Mouse (Mus musculus): ENCODE data around the gene Rnf146. TPM values are rescaled to one million over a fixed set of nuclear protein-coding genes. Genes with fewer than 3 reads are reported as not detected.
A peak's percentile ranks its signal among the peaks of the same experiment; 100 is the strongest.

Rnf146 gene
- total and polyA plus RNA-seq, 2 experiments from 2014 or later: 37.3 to 39.3 TPM

DNA sequence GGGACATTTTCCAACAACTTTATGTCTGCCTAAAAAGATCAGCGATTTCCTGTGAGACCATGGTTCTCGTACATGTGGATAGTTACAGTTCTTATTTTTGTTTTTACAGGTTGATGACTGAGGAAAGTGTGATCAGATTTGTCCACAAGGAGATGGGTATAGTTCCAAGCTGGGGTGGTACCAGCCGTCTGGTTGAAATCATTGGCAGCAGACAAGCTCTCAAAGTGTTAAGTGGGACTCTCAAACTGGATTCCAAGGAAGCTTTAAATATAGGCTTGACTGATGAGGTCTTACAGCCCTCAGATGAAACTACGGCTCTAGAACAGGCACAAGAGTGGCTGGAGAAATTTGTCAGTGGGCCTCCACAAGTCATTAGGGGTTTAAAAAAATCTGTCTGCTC, 18.0 kb downstream of the Rnf146 start:
- WGBS: 60% methylated on average over 4 of the region's 4 CpGs
- ATAC-seq (ENCODE audit: insufficient read depth, low read depth) (no peak), DNase-seq (ENCODE audit: low spot score) (no peak)
- no peaks in the 10 kb centered on the region for H3K4me1 ChIP-seq (ENCODE audit: control insufficient read depth, insufficient read depth)
- no peak overlapping the region for H3K27ac ChIP-seq (ENCODE audit: low read depth)
- no peak for TF ChIP-seq EP300 (IDR thresholded peaks at IDR 0.05; ENCODE audit: low read depth)
- no peak for TF ChIP-seq CTCF (IDR thresholded peaks at IDR 0.05; ENCODE audit: low read depth)
- no peak overlapping the region for H3K9ac ChIP-seq (replicated peaks; ENCODE audit: low read depth, low read length)
- no peak overlapping the region for H3K4me2 ChIP-seq (ENCODE audit: low read depth, low read length)
- no peaks in the 10 kb centered on the region for H3K9me3 ChIP-seq (replicated peaks; ENCODE audit: control insufficient read depth, low read length)
- no peak overlapping the region for H3K4me3 ChIP-seq (ENCODE audit: low read depth, low read length)
- peaks cover 20% of the 10 kb centered on the region for H3K36me3 ChIP-seq (replicated peaks; ENCODE audit: control insufficient read depth, insufficient read depth, low read length)
- no peaks in the 10 kb centered on the region for H3K27me3 ChIP-seq (ENCODE audit: control insufficient read depth, insufficient read depth, low read length)

DNA sequence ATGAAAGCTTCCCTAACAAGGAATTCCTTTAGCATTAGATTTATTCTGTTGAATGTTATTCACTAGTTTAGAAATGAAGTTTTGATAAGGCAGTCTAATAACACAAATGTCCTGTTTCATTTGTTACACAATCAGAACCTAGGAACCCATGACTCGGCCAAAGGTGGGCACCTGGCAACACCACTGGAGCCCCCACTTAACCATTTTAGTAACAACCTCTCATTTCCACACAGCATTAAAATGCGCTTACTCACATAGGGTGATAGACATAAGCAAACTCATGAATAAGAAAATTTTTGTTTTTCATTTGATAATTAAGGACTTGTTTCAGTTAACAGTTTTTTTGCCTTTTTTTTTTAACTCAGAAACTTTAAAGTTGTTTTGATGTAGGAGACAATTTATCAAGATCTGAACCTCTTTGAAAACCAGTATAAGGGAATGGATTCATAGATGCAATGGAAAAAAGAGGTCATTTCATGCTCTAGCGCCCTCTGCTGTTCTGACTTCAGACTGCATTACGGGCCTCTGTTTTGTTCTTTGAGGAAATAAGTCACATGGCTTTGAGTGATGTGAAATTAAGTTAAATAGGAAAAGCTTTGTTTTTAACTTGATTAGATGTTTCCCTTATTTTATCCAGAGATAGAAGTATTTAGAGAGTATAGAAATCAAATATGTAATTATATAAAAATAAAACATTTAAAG, 23.7 kb downstream of the Rnf146 start:
- H3K27ac ChIP-seq (ENCODE audit: low read depth): no peak overlapping the region
- no peak overlapping the region for H3K4me3 ChIP-seq (ENCODE audit: low read depth, low read length)
- H3K4me1 ChIP-seq (ENCODE audit: control insufficient read depth, insufficient read depth): no peaks in the 10 kb centered on the region
- no peaks in the 10 kb centered on the region for H3K9me3 ChIP-seq (replicated peaks; ENCODE audit: control insufficient read depth, low read length)
- H3K27me3 ChIP-seq (ENCODE audit: control insufficient read depth, insufficient read depth, low read length): no peaks in the 10 kb centered on the region
- ATAC-seq (ENCODE audit: insufficient read depth, low read depth) (no peak), DNase-seq (ENCODE audit: low spot score) (peak; percentile 29)
- TF ChIP-seq CTCF (IDR thresholded peaks at IDR 0.05; ENCODE audit: low read depth) (peak; percentile 67), EP300 (IDR thresholded peaks at IDR 0.05; ENCODE audit: low read depth) (no peak)
- 52% methylated on average over 4 of the region's 4 CpGs for WGBS
- H3K4me2 ChIP-seq (ENCODE audit: low read depth, low read length): no peak overlapping the region
- H3K9ac ChIP-seq (replicated peaks; ENCODE audit: low read depth, low read length): no peak overlapping the region
- H3K36me3 ChIP-seq (replicated peaks; ENCODE audit: control insufficient read depth, insufficient read depth, low read length): no peaks in the 10 kb centered on the region; the same call in 1 of the 2 replicates

- H3K9me3 ChIP-seq (replicated peaks; ENCODE audit: control insufficient read depth, low read length): no peaks in the 10 kb centered on the region
- DNase-seq (ENCODE audit: low spot score) (no peak), ATAC-seq (ENCODE audit: insufficient read depth, low read depth) (no peak)
- H3K4me2 ChIP-seq (ENCODE audit: low read depth, low read length): no peak overlapping the region
- no peak overlapping the region for H3K27ac ChIP-seq (ENCODE audit: low read depth)
- TF ChIP-seq CTCF (IDR thresholded peaks at IDR 0.05; ENCODE audit: low read depth) (no peak), EP300 (IDR thresholded peaks at IDR 0.05; ENCODE audit: low read depth) (no peak)
- no peaks in the 10 kb centered on the region for H3K27me3 ChIP-seq (ENCODE audit: control insufficient read depth, insufficient read depth, low read length)
- no peak overlapping the region for H3K4me3 ChIP-seq (ENCODE audit: low read depth, low read length)
- WGBS: 42% methylated on average over 4 of the region's 4 CpGs
- H3K4me1 ChIP-seq (ENCODE audit: control insufficient read depth, insufficient read depth): no peaks in the 10 kb centered on the region
- H3K9ac ChIP-seq (replicated peaks; ENCODE audit: low read depth, low read length): no peak overlapping the region
- no peaks in the 10 kb centered on the region for H3K36me3 ChIP-seq (replicated peaks; ENCODE audit: control insufficient read depth, insufficient read depth, low read length)
Observed at GRCm38 (mm10) chr10:29333836-29334235, 28.4 kb downstream of the Rnf146 start.

DNA sequence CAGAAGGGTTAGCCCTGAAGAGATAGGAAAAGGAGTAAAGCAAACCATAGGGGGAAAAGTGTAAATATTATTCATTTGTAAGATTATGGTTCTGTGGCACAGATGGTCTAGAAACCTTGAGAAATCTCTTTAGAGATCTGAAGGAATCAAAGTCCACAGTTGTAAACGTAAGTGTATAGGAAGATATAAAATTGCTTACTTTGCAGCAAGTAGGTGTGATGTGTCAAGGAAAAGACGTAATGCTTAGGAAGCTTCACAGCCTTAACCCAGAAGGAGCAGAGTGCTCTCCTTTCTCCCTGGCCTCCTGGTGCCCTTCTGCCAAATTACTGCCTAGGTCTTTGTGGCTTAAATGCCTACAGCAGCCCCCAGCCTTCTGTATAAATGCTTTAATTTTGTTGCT, 37.4 kb downstream of the Rnf146 start:
- 83% methylated on average over 2 of the region's 2 CpGs for WGBS
- Histone ChIP-seq H3K4me1 (ENCODE audit: control insufficient read depth, insufficient read depth) (no peaks in the 10 kb centered on the region), H3K9me3 (replicated peaks; ENCODE audit: control insufficient read depth, low read length) (no peaks in the 10 kb centered on the region), H3K9ac (replicated peaks; ENCODE audit: low read depth, low read length) (no peak overlapping the region), H3K27me3 (ENCODE audit: control insufficient read depth, insufficient read depth, low read length) (no peaks in the 10 kb centered on the region), H3K4me3 (ENCODE audit: low read depth, low read length) (no peak overlapping the region), H3K4me2 (ENCODE audit: low read depth, low read length) (no peak overlapping the region), H3K27ac (ENCODE audit: low read depth) (no peak overlapping the region), H3K36me3 (replicated peaks; ENCODE audit: control insufficient read depth, insufficient read depth, low read length) (no peaks in the 10 kb centered on the region)
- no peak for ATAC-seq (ENCODE audit: insufficient read depth, low read depth)
- DNase-seq (ENCODE audit: low spot score): no peak
- TF ChIP-seq CTCF (IDR thresholded peaks at IDR 0.05; ENCODE audit: low read depth) (no peak), EP300 (IDR thresholded peaks at IDR 0.05; ENCODE audit: low read depth) (no peak)

- Histone ChIP-seq H3K4me3 (ENCODE audit: low read depth, low read length) (peak overlapping the region; percentile 92), H3K4me2 (ENCODE audit: low read depth, low read length) (peak overlapping the region; percentile 77), H3K27me3 (ENCODE audit: control insufficient read depth, insufficient read depth, low read length) (no peaks in the 10 kb centered on the region), H3K27ac (ENCODE audit: low read depth) (no peak overlapping the region), H3K4me1 (ENCODE audit: control insufficient read depth, insufficient read depth) (peaks cover 11% of the 10 kb centered on the region), H3K9me3 (replicated peaks; ENCODE audit: control insufficient read depth, low read length) (no peaks in the 10 kb centered on the region), H3K9ac (replicated peaks; ENCODE audit: low read depth, low read length) (peak overlapping the region; percentile 86), H3K36me3 (replicated peaks; ENCODE audit: control insufficient read depth, insufficient read depth, low read length) (no peaks in the 10 kb centered on the region)
- TF ChIP-seq EP300 (IDR thresholded peaks at IDR 0.05; ENCODE audit: low read depth): no peak
- no peak for TF ChIP-seq CTCF (IDR thresholded peaks at IDR 0.05; ENCODE audit: low read depth)
- ATAC-seq (ENCODE audit: insufficient read depth, low read depth) (no peak), DNase-seq (ENCODE audit: low spot score) (no peak)
- 37% methylated on average over 5 of the region's 5 CpGs for WGBS
Observed at GRCm38 (mm10) chr10:29313905-29314304, 48.3 kb downstream of the Rnf146 start.
